Mouse (Mus musculus) liver, adult 2 months (tissue): ENCODE results near the gene Snx17.
A peak's percentile ranks its signal among the peaks of the same experiment; 100 is the strongest.

Experiments
- CTCF ChIP-seq: fragments of 200-500 bp; IDR thresholded peaks from 2 replicates; pipeline ENCODE4 v1.5.1; 2011; ENCODE audit warnings: low read depth, low read length, control low read depth
- POLR2A ChIP-seq: fragments of 200-500 bp; IDR thresholded peaks from 2 replicates; pipeline ENCODE4 v1.6.1; 2011; ENCODE audit warnings: low read length, control low read depth; ENCODE audit not compliant: insufficient read depth; ENCODE audit errors: extremely low read depth

DNA sequence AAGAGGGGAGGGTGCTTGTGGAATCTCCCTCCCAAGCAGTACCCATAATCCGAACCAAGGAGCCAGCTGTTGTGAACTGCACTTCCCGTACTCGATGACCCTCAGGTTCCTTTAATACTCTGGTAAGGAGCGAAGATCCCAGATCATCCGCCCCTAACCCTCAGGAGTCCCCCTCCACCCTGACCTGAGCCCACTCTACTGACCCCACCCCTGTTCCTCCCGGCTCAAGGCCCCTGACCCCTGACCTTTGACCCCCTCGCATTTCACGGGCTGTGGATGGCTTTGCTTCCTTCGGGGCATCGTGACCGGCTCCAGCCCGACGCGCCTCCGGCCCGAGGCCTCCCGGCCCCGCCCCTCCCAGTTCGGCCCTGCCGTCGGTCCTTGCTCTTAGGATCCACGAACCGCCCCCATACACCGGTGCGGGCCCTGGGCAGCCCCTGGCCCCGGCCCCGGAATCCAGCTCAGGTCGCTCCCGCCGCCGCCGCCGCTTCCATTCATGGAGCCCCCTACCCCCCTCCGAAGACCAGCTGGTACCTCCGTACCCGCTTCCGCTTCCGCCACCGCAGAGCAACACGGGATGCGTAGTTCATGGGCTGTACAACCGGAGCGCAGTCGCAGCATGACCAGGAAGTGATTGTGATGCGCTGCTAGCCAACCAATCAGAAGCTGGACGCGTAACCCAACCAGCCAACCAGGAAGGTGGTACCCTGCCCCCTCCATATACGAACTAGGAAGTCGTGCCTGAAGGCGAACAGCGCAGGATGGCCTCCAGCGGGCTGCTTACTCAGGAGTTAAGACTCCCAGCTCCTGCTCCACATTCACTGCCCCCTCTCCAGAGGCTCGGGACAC, 8.9 kb downstream of the Snx17 start, which contains the start of gene Zfp513:
- TF ChIP-seq POLR2A (peak; percentile 89; the same call in 1 of the 2 replicates), CTCF (no peak)
